Mouse (Mus musculus): ENCODE data around the gene Trub2.

GRCm38 (mm10) chr2:29737209-29737925 lies 50.9 kb downstream of the Trub2 start:
- TF ChIP-seq GATA1 (IDR thresholded peaks at IDR 0.05; ENCODE audit: low read length) (no peak), TAL1 (IDR thresholded peaks at IDR 0.05; ENCODE audit: low read length) (no peak)
